Mouse (Mus musculus): ENCODE data around the gene Tbx19.
A peak's percentile ranks its signal among the peaks of the same experiment; 100 is the strongest.

Tbx19 gene

DNA sequence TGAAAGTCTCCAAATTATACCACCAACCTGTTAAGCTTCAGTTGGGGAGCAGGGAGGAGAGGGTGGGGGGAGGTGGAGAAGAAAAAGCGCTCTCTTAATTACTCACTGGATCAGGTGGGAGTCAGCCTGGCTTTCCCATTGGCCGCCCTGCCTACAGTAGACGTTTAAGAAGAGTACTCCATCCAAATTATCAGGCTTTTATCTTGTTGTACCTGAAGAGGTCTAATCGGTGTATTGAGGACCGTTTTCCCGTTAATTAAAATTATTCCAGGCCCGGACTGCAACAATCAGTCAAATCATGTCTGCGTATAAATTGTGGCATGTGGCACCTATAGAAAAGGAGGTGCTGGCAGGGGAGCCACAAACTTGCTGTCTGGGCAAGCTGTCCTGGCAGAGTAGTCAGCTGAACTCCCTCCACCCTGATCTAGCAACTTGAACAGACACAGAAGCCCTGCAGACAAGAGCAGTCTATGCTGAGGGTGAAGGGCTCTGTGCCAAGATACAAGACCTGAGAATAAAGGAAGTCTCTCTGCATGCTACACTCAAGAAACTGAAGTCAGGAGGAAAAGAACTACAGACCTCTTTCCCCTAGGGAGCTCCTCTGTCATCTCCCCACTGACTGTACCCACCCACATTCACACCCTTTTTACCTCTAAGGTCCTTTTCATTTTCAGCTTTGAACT lies at the start of gene Tbx19:
Gene Tbx19, minus strand, starts transcription at position 51 of the 683 bp plus-strand sequence.
- no peak for DNase-seq (ENCODE audit: low read depth, low spot score)

DNA sequence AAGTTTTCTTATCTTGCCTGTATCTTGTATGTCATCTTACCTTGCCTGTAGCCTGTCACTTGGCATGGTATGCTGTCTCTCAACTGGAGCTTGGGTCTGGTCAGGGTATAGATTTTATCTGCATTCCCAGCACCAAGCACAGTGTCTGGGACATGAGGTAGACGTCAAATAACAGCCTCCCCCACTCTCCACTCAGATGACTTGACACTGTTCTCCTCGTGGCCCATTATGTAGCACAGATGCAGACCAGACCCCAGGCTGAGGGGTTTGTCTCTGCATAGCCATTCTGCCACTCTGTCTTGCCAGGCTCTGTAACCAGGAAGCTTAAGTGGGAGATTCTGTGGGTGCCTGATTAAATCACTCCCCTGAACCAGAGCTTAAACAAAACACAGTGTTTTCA lies 45.0 kb upstream of the Tbx19 start:
- no peak for DNase-seq (ENCODE audit: low read depth, low spot score)

DNA sequence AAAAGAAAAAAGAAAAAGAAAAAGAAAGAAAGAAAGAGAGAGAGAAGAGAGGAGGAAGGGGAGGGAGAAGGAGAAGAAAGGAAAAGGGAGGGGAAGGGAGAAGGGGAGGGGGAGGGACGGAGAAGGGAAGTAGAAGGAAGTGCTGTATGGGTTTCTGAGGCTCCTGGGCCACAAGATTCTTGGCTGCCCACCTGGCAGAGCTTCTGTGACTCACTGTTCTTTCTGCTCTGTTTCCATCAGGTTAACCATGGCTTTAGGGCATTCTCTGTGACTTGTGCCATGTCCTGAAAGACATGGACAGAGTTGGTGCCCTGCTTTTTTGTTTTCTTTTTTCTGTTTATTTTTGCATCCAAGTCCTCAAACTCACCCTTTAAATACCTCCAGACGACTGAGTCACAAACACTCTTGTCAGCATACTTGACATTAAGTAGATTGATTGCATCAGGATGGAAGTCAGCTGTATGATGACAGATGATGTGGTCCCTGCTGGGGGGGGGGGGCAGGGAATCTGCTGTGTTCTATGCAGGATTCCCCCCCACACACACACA lies 43.0 kb upstream of the Tbx19 start:
- DNase-seq (ENCODE audit: low read depth, low spot score) = peak; percentile 79

DNA sequence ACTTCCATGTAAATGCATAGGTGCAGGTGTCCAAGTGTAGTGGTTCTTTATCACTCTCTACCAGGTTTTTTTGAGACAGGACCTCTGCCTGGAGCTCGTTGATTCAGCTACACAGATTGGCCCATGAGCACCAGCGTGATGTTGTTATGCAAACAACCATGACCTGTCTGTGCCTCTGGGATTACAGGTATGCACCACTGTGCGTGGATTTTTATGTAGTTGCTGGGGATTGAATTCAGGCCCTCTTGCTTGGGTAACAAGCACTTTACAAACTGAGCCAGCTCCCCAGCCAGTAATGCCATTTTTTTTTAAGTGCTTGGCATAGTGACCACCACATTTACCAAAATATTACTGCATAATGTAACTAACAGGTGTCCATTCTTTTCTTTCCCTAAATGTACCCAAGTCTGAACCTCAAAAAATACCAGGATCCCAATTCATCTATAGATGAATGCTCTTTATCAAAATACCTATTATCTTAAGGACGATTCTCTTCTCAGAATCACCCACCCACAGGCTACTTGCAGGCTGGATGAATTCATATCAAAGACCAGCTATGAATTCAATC lies 41.0 kb upstream of the Tbx19 start:
- no peak for DNase-seq (ENCODE audit: low read depth, low spot score)

DNA sequence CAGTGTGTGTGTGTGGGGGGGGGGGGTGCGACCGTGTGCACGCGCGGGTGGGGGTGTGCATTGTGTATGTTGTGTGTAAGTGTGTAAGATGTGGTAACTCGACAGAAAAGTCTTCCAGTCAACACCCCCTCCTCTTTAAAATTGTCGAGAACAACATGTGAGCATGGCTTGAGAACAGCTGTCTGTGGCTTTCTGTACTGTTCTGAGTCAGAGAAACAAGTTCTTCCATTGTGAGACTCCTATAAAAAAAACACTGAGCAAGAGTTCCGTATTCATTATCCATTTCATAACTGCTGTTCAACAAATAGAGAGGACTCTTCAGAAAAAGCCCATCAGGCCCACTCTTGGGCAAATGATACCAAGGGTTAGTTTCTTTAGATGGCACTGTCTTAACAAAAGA lies 40.2 kb upstream of the Tbx19 start:
- no peak for DNase-seq (ENCODE audit: low read depth, low spot score)

DNA sequence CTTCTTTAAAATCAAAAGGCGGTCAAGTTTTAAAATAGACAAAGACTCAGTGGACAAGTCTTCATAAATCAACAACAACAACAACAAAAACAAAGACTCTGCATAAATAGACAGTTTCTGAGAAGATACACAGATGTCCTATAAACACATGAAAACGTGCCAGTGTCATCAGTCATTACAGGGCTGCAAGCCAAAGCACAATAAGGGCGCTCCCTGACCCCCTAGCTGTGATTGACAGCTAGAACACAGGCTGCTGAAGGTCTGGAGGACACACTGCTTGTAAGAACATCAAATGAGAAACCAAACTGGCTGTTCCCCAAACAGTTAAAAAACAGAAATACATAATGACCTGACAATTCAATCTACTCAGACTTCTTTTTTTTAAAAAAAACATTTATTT lies 39.1 kb upstream of the Tbx19 start:
- no peak for DNase-seq (ENCODE audit: low read depth, low spot score)

DNA sequence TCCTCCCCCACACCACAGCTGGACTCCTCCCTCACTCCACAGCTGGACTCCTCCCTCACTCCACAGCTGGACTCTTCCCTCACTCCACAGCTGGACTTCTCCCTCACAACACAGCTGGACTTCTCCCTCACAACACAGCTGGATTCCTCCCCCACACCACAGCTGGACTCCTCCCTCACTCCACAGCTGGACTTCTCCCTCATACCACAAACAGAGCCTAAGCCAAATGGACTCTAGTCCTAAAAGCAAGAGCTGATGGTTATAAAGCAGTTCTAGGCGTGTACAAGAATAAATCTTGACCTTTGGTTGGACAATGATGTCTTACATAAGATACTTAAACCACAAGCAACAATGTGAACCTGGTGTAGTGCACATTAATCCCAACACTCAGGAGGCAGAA lies 38.4 kb upstream of the Tbx19 start:
- DNase-seq (ENCODE audit: low read depth, low spot score) = peak; percentile 45

DNA sequence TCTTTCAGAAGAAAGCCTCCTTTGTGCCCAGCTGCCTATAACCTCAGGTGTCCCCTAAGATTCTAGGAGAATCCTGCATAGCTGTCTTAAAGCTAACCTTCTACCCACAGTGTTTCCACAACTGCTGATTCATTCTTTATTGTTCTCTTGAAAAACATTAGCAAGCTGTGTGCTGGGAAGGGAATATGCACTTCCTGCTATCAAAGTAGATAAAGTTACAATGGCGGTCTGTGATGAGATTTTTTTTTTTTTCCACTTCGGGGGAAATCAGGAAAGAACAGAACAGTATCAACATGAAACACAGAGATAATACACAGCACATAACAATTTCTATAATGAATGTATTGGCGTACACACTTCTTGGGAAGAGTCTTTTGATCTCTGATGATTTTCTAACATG lies 37.3 kb upstream of the Tbx19 start:
- DNase-seq (ENCODE audit: low read depth, low spot score) = no peak

DNA sequence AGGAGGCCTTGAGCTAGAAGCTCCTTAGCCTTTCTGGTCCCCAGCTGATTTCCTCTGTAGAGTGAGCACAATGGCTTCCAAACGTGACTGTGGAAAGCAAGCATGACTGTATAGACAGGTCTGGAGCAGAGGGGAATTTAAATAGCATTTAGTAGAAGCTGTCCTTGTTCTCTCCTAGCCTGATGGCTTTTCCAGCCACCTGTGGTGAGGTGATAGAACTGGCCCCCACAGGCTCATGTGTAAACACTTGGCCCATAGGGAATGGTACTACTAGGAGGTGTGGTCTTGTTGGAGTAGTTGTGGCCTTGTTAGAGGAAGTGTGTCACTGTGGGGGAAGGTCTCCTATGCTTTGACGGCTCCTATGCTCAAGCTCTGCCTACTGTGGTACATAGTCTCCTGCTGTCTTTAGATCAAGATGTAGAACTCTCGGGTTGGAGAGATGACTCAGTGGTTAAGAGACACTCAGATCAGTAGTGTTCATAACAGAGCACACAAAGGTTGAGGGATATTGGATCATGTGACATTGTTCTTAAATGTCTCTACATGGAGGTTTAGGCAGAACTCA lies 34.9 kb upstream of the Tbx19 start:
- no peak for DNase-seq (ENCODE audit: low read depth, low spot score)

DNA sequence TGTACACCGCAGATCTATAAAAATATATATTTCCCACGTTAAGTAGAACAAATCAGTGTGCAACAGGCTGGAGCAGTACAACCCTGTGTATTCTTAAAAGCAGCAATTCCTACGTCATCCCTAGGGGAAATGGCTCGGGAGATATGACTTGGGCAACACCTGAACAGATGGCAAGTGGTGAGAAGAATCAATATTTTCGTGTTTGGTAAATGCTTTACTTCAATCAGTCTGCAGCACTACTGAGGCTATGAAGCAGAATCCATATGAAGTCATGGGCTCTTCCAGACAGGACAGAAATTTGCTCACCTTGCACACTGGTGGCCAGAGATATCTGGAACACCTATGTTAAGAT lies 34.1 kb upstream of the Tbx19 start:
- no peak for DNase-seq (ENCODE audit: low read depth, low spot score)

DNA sequence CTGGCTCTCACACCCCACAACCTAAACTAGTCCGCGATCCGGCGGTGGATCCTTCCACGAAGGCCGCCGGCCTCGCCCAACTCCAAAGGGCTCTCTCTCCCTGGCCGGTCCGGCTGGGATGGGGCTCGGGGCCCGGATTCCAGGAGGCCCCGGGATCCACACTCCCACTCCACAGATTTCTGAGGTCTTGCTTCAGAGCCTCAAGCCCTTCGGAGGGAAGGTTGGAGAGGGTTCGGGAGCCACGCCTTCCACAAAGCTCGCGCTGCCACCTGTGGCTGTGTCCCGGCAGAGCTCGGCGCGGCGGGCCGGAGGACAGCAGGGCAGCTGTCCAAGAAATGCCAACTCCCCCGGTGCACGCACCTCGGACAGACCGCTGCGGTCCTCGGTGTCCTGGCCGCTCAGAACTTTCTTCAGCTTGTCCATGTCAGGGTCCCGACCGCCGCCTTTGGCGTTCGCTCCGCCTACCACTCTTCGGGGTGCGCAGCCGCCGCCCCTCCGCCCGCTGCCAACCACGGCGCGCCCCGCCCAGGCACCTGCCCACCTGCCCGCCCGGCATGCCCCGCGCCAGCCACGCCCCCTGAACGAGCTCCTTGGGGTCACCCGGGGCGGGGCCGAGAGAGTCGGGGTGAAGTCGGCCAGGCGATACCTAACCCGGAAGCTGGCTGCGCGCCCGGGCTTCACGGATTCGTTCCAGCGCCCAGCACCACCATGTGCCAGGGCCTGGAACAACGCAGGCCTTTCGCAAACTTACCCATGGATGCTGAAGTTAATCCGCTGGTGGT lies 33.5 kb upstream of the Tbx19 start, which contains the start of gene Sft2d2:
Gene Sft2d2, minus strand, starts transcription at position 559 of the 782 bp plus-strand sequence.
- peak; percentile 55 for DNase-seq (ENCODE audit: low read depth, low spot score)

DNA sequence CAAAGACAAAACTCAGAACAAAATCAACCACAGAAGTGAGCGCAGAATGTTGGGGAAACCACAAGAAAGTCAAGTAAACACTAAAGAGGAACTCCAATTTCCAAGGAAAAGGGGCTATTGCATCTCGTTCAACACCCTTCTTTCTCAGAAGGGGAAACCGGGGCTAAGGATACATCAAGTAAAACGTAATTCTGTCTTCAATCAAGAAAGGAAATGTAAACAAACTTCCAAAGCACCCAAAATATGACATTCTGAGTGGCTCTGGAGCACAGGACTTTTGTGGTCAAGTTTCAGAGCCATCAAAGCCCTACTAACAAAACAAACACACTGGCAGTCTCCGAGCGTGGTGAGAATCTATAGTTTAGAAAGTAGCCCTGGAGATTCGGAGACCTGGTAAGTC lies 32.9 kb upstream of the Tbx19 start:
- DNase-seq (ENCODE audit: low read depth, low spot score) = no peak

DNA sequence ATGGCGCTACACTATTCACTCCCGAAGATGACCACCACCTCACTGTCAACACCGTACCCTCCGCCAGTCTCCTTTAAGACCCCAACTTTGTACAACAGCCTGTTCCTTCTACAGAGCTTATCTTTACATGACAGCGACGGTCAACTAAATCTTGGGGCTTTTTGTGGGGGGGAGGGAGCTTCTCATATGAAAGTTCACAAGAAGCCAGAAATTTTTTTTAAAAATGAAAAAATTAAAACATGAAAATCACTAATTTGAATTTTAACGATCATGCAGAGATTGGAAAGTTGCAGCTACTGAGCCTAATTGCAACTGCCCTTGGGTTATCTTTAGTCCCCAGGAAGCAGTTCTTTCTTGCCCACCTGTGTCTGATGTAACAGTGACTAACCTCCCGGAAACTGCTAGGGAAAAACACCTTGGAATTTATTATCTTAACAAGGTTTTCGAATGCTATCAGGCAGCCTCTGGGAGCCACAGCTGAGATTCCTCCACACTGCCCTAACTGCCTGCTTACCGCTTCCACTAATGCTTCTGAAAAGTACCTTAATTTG lies 32.2 kb upstream of the Tbx19 start:
- DNase-seq (ENCODE audit: low read depth, low spot score) = no peak

DNA sequence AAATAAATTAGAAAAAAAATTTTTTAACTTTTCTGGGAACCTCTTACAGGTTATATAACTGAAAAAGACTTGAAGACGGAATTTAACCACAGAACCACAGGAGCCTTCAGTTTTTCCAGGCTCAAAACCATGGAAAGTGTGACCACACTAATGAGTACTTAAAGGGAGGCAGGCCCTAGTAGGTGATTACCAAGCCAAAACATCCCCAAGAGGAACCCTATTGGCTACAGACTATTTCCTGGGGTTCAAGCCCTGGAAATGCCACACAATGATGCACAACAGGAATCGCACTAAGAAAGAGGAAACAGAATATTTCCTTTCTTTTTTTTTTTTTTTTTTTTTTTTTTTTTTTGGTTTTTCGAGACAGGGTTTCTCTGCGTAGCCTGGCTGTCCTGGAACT lies 31.5 kb upstream of the Tbx19 start:
- peak; percentile 22 for DNase-seq (ENCODE audit: low read depth, low spot score)

DNA sequence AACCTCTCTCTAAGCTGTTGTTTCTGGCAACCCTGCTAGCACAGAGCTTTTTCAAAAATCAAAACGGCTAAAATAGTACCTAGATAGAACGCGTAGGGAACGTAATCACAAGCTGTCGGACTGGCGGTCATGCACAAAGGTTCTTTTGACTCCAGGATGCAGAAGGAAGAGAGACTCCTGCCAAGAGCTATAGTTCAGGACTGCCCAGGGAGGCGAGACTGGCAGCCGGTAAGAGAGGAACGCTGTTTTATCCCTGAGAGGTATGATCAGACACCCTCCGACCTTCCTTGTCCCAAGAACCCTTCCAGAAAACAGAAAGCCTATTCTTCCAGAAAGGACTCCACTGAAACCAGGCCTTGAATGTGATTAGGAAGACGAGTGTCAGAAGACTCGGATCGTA lies 31.0 kb upstream of the Tbx19 start:
- no peak for DNase-seq (ENCODE audit: low read depth, low spot score)

DNA sequence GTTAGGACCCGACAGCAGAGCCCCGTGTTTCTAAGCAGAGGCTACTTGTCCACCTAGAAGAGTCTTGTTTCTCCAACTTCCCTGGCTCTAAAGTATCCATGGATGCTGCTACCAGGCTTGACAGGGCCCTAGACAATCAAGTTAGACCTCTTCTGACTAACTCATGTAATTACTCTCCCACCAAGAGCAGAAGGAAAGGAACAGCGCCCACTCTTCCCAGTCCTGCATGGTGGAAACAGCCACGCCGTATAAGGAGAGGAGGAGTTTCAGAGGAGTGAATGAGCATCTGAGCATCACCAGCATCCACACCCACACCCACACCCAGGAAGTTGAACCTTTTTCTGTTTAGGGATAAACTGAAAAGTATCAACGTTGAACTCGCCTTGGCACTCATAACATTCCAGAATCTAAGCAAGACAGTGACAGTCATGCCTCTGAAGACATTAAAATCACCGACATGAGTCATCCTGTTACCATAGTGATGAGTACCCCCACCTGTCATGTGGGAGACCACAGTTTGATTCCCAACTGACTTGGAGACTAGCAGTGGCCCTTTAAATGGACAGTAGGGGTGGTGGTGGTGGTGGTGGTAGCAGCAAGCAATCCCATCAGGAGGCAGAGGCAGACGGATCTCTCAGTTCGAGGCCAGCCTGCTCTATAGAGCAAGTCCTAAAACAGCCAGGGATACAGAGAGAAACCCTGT lies 30.1 kb upstream of the Tbx19 start:
- no peak for DNase-seq (ENCODE audit: low read depth, low spot score)

DNA sequence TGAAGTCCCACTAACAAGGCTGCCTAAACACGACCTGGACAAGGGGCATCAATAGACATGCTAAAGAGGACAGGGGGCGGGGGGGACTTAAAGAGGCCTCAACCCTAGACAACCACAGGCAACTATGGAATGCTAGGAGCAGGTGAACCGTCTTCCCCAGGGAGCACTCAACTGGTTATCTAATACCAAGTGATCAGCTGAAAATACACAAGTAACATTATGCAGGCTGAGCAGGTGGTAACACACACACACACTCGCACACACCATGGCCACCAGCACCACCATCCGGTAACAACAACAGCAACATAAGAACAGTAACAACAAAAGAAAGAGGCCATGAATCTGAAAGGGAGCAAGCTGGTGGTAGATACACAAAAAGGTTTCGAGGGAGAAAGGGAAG lies 29.5 kb upstream of the Tbx19 start:
- DNase-seq (ENCODE audit: low read depth, low spot score) = no peak

DNA sequence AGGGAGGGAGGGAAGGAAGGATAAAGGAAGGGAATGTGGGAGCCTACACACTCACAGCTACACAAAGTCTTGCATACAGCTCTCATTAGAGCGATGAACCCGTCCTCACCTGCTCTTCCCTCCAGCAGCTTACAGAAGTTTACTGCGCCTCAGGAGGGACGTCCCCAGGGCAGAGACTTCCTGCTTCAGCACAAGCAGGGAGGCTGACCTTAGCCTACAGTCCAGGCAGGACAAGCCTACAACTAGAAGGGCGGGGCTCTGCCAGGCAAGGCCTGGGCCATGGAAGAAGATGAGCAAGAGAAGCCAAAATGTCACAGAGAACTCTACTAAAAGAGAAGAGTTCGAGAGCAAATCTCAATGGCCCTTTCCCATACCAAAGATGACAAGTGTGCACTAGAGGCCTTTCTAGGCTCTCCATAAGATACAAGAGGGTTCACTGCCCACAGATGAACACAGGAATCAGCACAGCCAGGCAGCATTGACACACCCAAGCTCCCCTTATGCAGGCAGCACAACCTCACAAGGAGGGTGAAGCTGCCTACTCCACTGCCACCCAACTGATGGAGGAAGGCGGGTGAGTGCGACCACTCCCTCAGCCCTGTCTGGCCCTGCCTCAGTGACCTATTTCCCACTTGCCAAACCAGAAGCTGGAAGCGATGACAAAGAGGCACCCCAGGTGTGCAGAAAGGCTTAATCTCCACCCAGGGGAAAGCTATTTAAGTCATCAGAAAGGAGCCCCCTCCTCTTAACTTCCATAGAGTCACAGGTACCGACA lies 28.4 kb upstream of the Tbx19 start:
- no peak for DNase-seq (ENCODE audit: low read depth, low spot score)

DNA sequence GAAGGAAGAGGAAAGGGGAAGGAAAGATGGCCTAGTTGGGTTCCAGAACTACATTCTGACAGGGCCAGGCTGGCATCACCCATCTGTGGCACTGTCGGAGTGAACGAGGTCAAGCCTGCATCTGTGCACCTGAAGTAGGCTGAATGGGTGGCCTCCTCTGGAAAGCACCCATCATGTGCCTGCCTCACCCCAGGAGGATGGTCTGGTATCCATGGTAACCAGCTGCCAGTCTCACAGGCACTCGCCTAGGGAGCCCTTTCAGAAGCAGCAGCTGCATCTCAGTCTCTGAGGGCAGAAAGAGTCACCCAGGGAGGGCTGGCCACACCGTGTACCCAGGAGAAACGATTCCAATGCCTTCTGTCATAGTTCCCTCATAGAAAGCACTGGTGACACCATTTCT lies 26.8 kb upstream of the Tbx19 start:
- no peak for DNase-seq (ENCODE audit: low read depth, low spot score)

DNA sequence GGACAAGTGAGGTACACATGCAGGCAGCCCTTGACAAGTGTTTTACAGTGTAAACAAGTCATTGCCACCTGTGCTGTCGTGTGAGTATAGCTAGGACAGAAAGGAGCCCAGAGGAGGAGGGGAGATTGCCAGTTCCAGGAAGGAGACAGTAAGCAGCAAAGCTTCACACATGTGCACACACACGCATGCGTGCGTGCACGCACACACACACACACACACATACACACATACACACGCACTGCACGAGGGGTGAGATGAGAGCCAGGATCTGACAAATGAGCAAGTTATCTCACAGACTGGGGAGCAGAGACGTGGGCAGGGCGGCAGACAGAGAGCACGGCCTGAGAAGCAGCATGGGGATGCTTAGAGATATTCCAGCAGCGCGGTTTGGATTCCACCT lies 25.9 kb upstream of the Tbx19 start:
- DNase-seq (ENCODE audit: low read depth, low spot score) = no peak

DNA sequence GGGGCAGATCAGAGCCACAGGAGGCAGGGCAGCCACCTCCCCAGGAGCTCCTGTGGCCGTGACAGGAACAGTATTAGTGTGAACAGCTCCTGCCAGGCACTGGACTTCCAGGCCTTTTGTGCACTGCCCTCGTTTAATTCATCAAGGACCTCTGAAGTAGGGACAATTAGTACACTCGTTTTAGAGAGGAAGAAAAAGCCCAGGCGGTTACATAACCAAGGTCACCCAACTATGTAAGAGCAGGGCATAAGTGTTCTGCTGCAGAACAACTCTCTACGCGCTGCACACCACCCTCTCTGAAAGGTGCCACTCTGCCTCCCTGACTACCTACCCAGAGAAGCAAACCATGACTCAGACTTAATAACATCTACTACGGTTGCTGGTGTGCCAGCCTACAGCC lies 24.5 kb upstream of the Tbx19 start:
- DNase-seq (ENCODE audit: low read depth, low spot score) = no peak
